Mouse (Mus musculus) spleen, postnatal 14 days (tissue): ENCODE results near the gene Hivep3.

Experiments used
- DNase-seq, 2 experiments: peaks; one replicate each; pipeline ENCODE4 v3.0.0; 2021 to 2022; ENCODE audit warnings: low spot score in 2 of 2

Gene Hivep3

DNA sequence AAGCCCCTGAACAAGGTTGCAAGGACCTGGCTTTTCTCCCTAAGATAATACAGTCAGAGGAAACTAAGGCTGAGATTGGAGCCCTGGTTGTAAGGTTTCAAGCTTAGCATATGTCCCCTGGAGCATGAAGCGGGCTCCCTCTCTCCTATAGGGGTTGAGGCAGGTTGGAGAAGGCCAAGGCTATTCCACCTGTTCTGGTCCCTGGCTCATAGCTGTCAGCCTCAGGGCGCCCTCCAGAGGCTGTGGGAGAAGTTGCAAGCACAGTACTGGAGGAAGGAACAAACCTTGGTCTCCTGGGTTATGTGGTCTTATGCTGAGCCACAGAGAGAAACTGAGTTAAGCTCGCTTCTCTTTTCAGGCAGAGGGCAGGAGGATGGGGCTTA is 415.5 kb downstream of the Hivep3 start:
- no peak for DNase-seq

GRCm38 (mm10) chr4:120150345-120150920 is 416.8 kb downstream of the Hivep3 start:
- no peak for DNase-seq

- DNase-seq: no peak
Measured at GRCm38 (mm10) chr4:120151906-120152305, 418.3 kb downstream of the Hivep3 start.

GRCm38 (mm10) chr4:120152648-120153047 is 419.1 kb downstream of the Hivep3 start:
- no peak for DNase-seq

DNA sequence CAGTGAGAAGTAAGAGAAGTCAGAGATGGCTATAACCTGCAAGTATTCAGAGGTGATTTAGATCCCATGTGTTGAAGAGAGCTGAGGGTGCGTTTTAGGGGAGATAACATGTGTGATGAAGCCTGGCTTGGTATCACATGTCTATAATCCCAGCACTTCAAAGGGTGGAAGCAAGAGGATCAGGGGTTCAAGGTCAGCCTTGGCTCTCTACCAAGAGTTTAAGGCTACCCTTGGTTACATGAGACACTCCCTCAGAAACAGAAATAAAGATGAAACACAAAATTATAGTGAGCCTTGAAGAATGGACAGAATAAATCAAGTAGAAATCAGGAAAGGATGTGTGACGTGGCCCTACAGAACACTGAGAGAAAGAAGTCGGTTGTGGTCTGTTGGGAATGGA is 420.2 kb downstream of the Hivep3 start:
- DNase-seq: no peak

GRCm38 (mm10) chr4:120158714-120159310 is 425.2 kb downstream of the Hivep3 start:
- no peak for DNase-seq

- DNase-seq: no peak
Measured at GRCm38 (mm10) chr4:120161166-120161949, 427.8 kb downstream of the Hivep3 start, which contains the start of gene Edn2. TSS of gene Edn2 (plus strand) at chr4:120161206.

- DNase-seq: no peak
Measured at GRCm38 (mm10) chr4:120162586-120162985, 429.0 kb downstream of the Hivep3 start.

DNA sequence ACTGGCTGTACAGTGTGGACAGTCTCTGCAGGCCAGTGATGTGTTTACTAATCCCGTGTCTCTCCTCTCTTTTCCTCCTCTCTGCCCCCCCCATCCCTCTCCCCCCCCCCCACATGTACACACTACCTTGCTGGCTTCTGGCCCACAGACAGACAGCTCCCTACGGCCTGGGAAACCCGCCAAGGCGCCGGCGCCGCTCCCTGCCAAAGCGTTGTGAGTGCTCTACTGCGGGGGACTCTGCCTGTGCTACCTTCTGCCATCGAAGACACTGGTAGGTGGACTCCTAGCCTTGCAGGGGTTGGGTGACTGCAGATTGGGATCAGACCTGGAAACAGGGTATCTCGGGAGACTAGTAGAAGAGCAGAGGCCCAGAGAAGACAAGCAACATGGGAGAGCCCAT is 429.7 kb downstream of the Hivep3 start:
- no peak for DNase-seq

DNA sequence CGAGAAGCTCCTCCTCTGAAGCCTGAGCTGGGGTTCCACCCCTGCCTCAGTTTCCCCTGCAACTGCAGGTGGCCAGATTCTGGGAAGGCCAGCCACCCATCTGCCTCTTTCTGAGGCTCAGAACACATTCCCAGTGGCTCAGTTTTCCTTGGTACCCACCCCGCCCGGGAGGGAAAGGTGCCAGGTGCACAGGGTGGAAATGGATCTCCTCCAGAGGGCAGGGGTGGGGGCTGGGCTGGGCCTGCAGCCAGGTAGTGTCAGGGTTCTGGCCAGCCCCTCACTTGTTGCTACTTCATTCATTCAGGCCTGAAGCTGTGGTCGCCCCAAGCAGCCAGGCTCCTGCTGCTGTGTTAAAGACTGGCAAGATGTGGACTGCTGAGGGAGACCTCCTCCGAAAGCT is 430.7 kb downstream of the Hivep3 start:
- no peak for DNase-seq

DNA sequence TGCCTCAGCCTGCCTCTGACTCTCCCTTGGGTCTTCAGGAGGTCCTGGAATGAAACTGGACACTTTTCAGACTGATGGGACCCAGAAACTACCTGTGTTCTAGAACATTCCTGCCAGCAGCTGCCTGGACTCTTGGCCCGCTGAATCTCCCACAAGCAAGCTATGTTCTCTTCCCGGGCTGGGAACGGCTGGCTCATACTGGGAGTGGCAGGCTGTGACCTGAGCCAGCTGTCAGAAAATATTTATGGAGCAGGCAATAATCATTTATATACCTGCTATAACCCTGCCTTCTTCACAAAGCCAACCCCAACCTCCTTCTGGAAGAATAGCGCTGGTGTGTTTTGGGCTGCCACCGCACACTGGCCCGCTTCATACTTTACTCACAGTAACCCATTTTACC is 434.2 kb downstream of the Hivep3 start:
- no peak for DNase-seq

GRCm38 (mm10) chr4:120168346-120168745 is 434.8 kb downstream of the Hivep3 start:
- DNase-seq: no peak

- DNase-seq: no peak
Measured at GRCm38 (mm10) chr4:120170387-120170936, 436.9 kb downstream of the Hivep3 start.

GRCm38 (mm10) chr4:120172050-120172684 is 438.6 kb downstream of the Hivep3 start:
- no peak for DNase-seq

- DNase-seq: no peak
Measured at GRCm38 (mm10) chr4:120179123-120179522, 445.5 kb downstream of the Hivep3 start.

- DNase-seq: no peak
Measured at GRCm38 (mm10) chr4:120180535-120180934, 447.0 kb downstream of the Hivep3 start.

GRCm38 (mm10) chr4:120184374-120184991 is 450.9 kb downstream of the Hivep3 start:
- DNase-seq: no peak

DNA sequence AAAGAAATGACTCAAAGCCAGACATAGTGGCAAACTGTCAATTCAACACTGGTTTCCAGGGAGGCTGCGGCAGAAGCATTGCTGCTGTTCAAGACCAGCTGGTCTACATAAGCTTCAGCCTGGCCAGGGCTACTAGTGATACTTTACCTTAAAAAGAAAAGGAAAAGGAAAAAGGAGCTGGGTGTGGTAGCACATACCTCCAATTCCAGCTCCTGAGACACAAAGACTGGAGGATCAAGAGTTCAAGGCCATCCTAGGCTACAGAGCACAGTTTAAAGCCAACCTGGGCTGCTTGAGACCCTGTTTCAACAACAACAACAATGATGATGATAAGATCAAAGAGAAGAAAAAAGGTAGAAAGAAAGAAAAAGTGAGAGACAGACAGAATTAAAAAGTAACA is 452.9 kb downstream of the Hivep3 start:
- no peak for DNase-seq

DNA sequence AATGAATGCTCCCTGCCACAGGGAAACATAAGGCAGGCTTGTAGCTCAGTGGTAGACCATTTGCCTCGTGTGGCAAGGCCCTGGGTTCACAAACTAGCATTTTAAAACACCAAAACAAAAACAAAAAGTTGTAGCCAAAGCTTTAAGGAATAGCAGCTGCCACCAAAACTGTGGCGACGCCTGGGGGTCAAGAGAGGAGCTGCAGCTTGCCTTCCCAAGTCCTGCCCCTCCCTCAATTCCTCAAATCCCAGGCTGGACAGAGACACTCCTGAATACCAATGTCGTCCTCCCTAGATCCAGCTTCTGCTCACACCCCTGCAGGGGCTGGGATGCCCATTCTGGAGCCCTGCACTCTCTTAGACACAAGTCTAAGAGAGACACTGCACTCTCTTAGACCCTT is 453.4 kb downstream of the Hivep3 start:
- DNase-seq: no peak
